Mouse (Mus musculus) G1E (cell line): ENCODE measurements at regions not wholly inside any gene's neighbourhood (a gene's known extent, or its start where the extent isn't known, plus 50 kb on each side); places are given as distances from the start of the nearest gene placed in this dataset.

Experiments used
- CTCF ChIP-seq: IDR thresholded peaks from 2 replicates; pipeline ENCODE4 v1.5.1; 2012; ENCODE audit warnings: low read depth, low read length, inconsistent platforms, mixed read lengths
- GATA1 ChIP-seq: IDR thresholded peaks from 2 replicates; pipeline ENCODE4 v1.6.1; 2012; ENCODE audit warnings: borderline replicate concordance, low read length, inconsistent platforms, mixed read lengths
- GATA2 ChIP-seq: IDR thresholded peaks from 2 replicates; pipeline ENCODE4 v1.6.1; 2012; ENCODE audit warnings: low read depth, low read length, inconsistent platforms, borderline replicate concordance
- POLR2AphosphoS5 ChIP-seq: IDR thresholded peaks from 2 replicates; pipeline ENCODE4 v1.6.1; 2012; ENCODE audit warnings: low read depth, low read length, inconsistent platforms; ENCODE audit not compliant: insufficient replicate concordance
- TAL1 ChIP-seq: conservative IDR thresholded peaks from 2 replicates; pipeline ENCODE4 v1.6.1; 2012; ENCODE audit warnings: low read depth, low read length, inconsistent platforms, mixed read lengths

- TF ChIP-seq GATA1 (no peak), CTCF (no peak), POLR2AphosphoS5 (no peak), GATA2 (no peak), TAL1 (no peak)
Observed at GRCm38 (mm10) chr4:140385226-140385625, 138.6 kb upstream of the Igsf21 start.
